Mouse (Mus musculus): Measurements from ENCODE around the gene Otulin.

DNA sequence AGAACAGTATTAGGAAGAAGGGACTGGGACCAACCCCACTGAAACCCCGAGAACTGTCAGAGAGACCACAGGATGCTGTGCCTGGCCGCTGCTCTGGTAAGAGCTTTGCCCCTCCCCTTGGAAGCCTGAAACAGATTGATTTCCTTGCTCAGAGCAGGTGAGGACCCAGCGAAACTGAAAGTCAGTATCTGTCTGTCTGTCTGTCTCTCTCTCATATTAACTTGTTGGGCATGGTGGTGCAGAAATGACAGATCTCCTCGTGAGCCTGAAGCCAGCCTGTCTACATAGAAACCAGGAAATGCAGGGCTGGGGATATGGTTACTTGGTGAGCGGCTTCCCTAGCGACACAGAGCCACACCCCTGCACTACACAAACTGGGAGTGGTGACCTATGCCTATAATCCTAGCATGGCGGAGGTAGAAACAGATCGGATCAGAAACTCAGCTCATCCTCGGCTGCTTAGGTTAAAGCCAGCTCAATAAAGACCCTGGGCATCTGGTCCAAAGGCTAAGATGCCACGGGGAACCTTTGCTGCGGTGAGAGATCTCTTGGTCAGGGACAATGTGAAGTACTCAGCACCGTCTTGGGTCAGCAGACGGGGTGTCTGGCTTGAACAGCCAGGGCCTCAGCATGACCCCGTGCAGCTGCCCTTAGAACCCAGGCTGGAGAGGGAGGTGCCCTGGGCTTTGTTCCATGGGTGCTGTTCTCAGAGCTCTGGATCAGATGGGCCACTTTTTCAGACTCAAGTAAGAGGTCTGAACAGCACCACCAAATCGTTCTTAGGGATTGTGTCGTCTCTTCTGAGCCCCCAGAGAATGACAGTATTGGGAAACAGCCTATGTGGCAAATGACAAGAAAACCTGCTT lies 52.3 kb downstream of the Otulin start:
- TF ChIP-seq CTCF (IDR thresholded peaks at IDR 0.05; ENCODE audit: borderline replicate concordance, insufficient read depth, low read depth, low read length) (no peak), POLR2A (IDR thresholded peaks at IDR 0.05; ENCODE audit: borderline replicate concordance, insufficient read depth, low read length) (no peak)

Data from cerebellum, adult 2 months (tissue).